Mouse (Mus musculus) Muller cell, postnatal 12 days (primary cell): ENCODE data around the gene Stra6.

ENCODE experiments used
- DNase-seq: peaks from one replicate; pipeline ENCODE4 v3.0.0-alpha.2; 2015; ENCODE audit errors: inconsistent ontology term

The Stra6 gene

DNA sequence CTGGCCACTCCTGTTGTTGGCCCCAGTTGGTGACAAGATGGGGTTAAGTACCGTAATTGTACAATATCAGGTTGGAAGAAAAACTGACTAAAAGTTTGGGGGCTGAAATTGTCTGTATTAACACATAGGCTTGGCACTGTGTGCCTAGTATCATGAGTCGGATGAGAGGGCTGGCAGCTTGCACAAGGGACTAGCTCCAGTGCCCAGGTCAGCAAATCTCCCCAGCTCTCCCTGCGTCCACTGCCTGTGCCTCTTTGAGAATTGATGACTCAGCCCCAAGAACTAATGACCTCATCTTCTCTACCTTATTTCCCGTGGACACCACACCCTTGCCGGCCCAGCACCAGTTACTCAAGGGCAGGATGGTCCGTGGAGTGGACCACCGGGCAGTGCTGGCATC is 13.7 kb upstream of the Stra6 start:
- no peak for DNase-seq

DNA sequence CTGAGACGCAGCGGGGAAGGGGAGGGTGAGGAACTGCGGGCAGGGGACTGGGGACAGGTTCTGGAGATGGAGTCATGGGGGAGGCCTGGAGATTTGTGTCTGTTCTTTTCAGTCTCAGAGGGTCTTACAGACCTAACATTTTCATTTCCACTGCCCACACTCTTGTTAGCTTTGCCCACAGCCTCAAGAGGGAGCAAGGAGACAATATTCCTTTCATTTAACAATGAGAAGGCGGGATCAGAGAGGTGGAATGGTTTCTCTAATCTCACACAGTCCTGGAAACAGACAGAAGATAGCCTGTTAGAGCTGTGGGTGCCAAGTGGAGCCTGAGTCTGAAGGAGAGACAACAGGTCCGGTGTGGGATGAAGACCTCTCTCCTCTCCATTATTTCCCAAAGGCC is 11.7 kb upstream of the Stra6 start:
- DNase-seq, result no peak

DNA sequence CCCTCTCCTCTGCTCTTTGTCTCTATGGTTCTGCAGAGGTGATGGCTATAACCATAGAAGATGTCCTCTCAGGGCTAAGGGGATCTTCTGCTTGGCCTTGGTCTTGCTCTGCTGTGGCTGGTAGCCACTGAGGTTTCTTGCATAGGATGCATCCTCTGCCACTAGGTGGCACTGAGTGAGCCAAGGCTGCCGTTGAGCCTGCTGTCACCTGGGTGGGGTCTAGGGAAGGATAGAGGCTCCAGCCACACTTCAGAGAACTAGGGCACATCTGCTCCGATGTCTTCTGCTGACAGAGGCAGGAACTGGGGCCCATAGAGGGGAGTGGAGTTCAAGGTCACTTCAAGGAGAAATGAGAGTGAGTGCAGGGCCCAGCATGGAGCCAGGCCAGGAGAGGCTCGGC is 10.5 kb upstream of the Stra6 start:
- no peak for DNase-seq

DNA sequence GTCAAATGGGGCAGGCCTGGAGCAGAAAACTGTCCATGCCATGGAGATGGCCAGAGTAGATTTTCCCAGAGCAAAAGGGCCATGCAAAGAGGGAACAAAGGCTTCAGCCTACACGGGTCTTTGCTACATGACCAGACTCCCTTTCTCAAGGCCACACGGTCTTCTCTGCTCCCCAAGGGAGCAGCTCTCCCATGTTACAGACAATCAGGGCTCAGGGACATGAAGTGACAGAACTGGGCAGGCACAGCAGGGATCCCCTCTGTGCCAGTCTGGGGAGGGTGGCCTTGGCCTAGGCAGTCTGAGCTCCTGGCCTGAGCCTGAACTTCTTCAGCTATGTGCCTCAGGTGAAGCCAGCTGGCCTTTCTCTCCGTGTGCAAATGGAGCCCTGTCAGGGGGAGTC is 10.0 kb upstream of the Stra6 start:
- DNase-seq, result no peak

DNA sequence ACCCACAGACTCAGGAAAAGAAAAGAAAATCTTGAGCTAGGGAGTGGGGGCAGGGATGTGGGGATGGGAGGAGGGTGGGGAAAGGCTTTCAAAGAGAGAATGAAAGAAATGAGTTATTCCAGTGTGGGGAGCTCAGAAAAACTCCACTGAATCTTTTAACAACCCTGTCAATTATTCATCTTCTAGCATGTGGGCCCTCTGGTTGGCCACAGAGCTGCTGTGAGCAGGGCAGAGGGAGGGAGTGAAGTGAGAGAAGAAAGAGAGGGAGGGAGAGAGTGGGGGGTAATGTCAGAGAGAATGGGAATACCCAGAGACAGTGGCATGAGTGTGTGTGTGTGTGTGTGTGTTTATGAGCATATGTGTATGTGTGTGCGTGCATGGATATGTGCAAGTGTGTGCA is 9.6 kb upstream of the Stra6 start:
- DNase-seq, result no peak

DNA sequence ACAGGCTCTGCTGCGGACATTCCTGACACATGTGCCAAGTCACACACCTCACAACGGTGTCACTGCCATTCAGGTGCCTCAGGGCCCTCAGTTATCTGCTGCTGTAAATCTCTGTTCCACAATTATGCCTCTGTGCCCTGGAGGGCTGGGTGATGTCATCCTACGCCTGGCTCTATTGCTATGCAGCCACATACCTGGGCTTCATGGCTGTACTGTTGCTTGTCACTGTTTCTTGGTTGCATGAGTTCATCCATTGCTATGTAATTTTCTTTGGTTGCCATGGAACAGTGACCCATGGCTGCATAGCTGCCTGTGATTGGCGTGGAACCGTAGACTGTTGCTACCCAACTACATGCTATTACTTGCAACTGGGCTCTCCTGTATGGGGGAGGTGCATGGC is 7.9 kb upstream of the Stra6 start:
- no peak for DNase-seq

DNA sequence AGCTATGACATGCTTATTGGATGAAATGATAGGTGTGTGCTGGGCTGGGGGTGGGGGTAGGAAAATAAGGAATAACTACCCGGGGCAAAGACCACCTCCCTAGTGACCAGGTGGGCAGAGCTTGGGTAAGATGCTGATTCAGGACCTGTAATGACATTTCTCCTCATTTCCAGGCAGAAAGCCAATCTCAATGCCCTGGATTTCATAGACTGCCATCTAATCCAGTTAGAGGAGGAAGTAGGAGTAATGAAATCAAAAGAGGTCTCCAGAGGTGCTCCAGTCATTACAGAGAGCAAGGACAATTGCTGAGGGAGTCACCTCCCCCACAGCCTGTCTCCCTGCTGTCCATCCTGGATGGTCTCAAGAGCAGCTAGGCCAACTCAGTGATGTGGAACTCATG is 3.7 kb upstream of the Stra6 start:
- no peak for DNase-seq

DNA sequence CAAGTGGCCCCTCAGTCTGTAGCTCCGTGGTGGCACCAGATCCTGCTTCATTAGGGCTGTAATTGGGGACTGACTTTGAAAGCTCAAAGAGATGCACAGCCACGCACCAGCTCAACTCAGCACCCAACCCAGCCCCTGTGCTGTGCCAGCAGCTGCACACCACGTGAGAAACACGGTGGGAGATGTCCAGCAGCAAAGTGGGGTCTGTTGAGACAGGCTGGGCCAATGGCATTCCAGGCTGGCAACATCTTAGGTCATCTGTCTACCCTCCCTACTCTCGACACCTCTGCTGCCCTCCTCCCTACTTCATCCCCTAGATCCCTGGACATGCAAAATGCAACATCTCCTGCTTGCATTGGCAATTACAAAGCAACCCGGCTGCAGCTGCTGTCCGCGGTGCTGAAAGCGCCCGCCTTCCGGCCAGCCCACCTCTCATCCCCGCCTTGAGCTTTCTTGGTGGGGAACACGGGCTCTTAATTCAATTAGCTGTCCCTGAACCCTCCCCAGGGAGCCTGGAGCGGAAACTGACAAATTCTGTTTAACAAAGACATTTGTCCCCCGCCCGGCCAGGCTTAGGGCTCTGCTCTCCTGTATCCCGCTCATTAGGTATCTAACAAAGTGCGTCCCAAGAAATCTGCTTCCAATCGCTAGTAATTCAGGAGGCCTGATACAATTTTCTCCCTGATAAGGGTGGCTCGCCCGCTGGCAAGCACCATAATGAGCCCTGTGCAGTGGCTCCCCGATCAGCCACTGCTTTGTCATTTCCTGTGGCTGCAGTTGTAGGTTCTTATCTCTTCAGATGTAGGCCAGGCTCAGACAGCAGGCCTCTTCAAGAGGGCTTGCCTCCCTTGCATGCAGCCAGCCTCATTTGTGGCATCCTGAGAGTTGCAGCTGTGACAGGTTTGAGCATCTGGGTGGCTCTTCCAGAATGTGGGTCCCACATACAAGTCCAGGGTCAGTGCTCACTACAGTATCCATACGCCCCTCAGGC is 2.6 kb upstream of the Stra6 start:
- DNase-seq, result peak; percentile 64

DNA sequence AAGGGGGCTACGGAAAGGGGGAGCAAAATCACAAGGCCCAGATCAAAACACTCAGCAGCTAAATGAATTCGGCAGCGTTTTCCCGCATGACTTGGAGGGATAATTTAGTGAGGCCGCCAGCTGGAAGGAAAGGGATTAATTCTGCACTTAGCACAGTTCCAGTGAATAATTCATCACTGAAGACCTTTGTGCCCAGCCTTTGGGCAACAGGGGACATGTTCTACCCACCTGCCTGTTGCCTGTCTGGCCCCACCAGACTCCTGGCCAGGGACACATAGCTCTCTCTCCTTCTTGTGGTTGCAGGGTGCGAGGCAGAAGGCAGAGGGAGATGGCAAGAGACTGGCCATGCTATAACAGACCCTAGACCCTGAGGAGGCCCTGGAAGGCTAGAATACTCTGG is 1.9 kb downstream of the Stra6 start:
- no peak for DNase-seq

DNA sequence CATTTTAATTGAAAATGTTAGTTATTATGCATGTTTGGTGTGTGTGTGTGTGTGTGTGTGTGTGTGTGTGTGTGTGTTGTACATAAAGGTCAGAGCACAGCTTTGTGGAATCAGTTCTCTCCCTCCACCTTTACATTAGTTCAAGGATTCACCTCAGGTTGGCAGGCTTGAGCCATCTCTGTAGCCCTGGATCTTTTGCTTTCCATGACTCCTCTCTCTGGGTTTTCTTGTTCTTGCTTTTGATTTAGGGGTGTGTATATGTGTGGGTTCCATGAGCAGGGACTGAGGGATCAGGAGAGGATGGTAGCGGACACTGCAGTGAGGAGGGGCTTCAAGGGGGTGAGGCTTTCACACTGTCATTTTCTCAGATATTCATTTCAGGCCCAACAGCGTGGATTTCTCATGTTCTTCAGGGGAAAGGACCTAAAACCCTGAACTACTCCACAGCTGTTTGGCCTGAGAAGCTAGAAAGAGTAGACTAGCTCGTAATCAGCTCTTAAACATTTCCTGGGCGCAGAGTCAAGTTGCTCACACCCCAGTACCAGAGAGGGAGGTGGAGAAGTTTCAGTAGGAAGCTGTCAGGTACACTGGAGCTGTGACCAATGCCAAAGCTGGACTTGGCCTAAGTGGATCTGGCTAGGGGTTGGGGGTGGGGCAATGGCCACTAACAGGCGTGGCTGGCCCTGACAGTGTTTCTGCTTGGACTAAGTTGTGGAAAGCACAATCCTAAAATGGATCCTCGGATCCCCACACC is 2.6 kb downstream of the Stra6 start:
- DNase-seq, result no peak

DNA sequence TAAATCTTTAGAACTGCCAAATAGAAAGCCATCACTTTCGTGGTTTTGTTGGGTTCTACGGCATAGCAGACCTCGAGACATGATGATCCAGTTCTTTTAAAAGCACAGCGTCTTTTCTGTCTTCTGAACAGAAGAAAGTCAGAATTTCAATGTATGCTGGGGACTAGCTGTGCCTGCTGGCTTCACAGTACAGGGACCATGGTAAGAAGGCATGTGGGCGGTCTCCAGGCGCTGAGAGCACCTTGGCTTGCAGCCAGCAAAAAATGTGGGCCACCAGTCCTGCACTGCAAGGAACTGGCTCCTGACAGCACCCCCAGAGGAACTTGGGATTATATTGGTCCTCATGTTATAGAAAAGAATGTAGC is 3.1 kb downstream of the Stra6 start:
- no peak for DNase-seq

DNA sequence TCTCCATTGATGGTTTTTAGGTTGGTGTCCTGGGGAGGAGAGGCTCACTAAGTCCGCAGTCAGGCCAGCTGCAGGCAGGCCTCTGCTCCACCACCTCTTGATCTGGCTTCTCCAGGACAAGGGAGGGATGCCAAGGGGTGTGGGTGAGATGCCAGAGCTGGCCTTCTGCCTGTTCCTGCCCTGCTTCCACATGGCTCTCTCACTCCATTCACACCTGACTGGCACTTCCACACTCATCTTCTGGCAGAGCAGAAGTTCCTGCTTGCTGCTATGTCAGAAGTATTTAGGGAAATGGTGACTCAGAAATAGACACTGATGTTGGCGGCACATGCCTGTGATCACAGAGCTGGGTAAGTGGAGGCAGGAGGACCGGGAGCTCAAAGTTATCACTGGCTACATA is 4.0 kb downstream of the Stra6 start:
- no peak for DNase-seq

DNA sequence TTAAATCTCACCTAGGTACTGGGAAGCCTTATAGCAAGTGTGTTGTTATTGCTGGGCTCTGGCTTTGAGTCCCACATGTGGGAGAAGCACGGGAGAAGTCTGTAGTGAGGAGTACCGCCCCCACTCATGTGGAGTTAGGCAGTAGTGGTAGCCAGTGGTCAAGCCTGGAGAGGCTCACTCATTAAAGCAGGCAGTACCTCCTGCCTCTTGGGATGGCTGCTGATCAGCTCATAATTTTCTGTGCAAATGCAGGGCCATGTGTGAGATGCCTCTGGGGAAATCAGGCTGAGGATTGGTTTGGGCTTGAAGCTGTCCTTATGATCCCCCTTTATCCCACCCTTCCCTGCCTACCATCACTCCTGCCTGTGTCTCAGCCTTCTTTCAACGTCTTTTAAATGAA is 11.0 kb downstream of the Stra6 start:
- no peak for DNase-seq

DNA sequence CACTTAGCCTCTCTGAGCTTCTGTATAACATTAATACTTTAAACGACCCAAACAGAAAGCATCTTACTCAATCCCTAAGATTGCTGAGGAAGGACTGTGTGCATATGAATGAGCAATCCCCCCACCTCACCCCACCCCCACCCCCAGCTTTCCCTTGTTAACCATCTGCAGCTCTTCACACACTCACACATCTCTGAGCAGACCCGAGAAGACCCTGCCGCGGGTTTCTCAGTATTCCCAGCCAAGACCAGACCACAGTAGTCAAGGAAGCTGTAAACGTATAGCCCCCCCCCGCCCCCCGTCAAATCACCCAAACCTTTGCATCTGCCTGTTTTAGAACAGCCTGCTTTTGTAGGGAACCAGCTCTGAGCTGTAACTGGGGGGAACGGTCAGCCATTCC is 21.0 kb downstream of the Stra6 start:
- DNase-seq, result no peak

DNA sequence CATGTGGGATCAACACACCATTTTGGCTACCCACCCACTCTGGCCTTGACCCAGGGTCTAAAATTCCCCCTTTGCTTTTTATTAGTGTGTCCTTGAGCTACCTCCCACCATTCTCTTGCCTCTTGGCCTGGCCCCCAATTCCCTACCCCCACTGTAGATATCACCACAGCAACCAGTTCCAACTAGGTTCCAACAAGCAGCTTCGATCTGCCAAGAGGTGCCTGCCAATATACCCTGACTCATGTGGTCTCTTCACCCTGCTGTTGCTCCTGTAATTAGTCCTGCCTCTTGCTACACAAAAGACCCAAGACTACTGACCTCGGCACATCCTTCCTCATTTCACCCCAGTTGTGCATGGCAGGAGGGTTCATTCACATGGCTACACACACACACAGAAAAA is 21.5 kb downstream of the Stra6 start:
- peak; percentile 68 for DNase-seq

DNA sequence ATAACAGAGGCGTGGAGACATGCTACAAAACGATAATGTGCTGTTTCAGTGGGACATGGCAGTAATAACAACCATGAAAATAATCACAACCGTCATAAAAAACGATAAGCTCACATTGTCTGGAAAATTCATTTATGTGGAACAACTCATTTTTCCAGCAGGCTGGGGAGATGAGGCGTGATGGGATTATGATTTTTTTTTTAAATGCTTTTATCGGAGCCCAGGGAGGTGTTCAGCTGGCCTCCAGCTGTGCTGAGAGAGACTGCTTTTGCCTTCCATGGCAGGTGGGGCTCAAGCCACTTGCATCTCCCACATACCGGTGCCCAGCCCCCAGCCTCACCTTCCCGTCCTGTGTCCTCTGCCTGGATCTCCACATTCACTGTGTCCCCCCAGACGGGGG is 22.6 kb downstream of the Stra6 start:
- no peak for DNase-seq

DNA sequence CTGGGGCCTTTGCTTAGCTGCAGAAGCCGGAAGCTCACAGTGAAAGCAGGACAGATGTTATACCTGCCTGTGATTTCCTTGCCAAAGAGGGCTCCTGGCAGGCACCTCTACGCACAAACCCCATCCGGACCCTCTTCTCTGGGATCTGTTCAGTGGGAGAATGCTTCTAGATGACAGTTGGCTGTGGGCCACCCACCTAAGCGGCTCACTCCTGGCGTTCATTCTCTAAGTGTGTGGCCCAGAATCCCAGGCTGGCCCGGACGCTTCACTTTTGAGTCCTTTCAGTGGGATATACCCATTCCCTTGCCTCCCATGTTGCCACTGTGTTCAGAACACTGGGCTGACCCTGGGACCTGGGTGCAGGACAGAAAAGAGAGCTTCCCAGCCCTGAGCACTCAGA is 23.3 kb downstream of the Stra6 start:
- DNase-seq, result no peak

DNA sequence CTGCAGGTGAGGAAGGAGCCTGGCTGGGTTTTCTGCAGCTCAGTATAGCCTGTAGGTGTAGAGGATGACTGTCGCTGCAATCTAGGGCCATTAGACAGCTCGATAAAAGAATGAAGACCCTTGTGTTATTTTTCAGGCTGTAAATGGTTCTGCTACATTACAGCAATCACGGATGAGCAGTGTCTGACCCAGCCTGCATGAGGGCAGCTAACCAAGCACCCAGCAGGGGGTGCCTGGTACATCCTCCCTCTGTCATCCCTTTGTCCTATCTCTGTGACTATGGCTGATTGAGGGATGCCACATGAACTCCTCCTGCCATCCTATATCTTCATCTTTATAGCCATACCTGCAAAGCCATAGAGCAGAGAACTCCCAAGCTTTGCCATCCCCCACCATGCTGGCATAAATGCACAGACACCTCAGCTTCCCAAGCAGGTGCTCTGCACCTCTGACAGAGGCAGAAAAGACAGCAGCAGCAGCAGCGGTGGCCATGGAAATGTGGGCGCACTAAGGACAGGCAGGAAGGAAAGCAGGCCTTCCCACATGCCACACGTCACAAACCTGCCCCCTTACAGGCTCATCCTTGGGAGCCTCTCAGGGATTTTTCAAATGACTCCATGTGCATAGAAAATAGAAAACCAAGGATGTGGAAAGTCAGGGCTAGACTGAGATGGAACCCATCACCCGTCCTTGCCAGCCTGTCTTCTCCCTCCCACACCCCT is 23.9 kb downstream of the Stra6 start:
- DNase-seq, result no peak

DNA sequence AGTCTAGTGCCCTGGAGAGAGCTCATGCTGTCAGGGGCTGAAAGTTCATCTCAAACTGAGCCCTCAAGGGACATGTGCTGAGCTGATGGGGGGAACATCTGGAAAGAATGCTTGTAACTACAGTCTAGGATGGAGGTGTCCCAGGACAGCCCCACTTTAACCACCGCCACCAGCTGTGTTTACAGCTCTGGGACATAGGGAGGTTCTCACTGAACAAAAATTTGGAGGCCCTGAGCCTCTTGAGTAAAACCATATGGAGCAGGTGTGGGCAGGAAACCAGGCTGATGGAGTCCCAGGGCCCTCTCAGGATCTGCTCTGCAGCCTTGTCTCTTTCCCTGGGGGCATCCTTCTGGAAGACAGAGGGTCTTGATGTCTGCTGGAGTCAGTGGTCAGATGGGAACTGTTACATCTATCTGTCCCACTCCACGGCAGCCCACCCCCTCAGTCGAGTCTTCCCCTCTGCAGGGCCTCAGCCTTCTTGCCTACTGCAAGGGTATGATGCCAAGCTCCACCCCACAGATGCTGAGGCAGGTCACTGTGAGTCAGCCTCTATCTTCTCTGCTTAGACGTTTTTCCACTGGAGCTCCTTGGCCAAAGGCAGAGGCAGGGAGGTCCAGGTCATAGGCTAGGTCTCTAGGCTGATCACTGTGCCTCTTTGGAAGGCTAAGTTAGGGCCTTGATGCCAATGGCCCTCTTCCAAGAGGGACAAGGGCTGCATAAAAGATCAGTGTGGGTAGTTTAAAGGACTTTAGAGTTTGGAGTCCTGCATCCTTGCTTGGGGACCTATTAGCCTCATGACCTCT is 28.2 kb downstream of the Stra6 start:
- DNase-seq, result no peak

DNA sequence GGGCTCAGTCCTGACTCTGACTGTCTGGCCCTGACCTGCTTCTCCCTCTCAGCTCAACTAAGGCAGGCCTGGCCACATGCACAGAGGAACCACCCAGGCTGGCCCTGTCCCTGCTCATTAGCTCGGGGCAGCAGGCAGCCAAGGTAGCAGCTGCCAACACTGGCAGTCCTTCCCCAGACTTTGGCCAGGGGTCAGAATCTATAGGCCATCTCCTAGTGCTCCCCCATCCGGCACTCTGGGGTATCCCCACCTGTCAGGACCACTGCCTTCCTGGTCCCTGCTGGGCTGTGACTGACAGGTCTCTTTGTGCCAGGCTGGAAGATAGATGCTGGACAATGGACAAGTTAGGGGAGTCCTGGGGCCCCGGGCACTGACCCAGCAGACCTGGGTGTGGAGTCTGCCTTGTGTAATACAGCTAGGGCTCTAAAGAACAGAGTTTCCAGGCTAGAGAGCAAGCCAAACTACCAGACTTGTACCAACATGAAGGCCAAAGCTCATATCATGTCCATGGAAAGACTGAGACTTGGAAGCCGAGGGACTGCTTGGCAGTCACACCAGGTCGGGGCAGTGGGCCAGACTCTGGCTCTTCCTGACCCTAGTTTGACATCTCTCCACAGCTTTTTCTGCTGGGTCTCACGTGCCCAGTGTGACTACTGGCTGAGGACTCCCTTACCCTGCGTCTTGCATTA is 29.1 kb downstream of the Stra6 start:
- peak; percentile 91 for DNase-seq

DNA sequence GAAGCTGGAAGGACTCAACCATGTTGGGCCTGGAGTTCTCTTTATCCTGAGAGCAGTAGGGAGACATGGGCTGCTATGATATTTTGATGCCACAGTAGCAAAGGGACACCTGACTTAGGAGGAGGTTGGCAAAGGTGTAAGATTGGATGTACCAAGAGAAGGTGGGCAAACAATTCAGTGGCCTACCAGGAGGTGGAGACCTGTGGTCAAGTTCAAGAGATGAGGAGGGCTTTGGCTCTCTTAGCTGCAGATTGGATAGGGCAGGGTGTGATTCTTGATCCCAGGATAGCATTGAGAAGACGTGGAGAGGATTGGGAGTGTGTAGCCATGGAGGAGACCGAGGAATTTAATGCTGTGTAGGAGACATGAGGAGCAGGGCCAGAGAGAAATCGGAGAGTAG is 30.2 kb downstream of the Stra6 start:
- no peak for DNase-seq
